Mouse (Mus musculus) testis, adult 2 months (tissue): Measurements from ENCODE around the gene Smim27. TPM values are rescaled to one million over a fixed set of nuclear protein-coding genes. Genes with fewer than 3 reads are reported as not detected.
A peak's percentile ranks its signal among the peaks of the same experiment; 100 is the strongest.

Source experiments
- H3K27ac ChIP-seq: fragments of 200-500 bp; 2 replicates; pipeline ENCODE4 v1.5.1; 2012; ENCODE audit warnings: low read depth, low read length; ENCODE audit not compliant: control insufficient read depth, insufficient read depth
- H3K27me3 ChIP-seq: fragments of 200-500 bp; 2 replicates; pipeline ENCODE4 v1.6.1; 2012; ENCODE audit warnings: mild to moderate bottlenecking, low read length, moderate library complexity; ENCODE audit not compliant: control insufficient read depth, insufficient read depth
- H3K36me3 ChIP-seq: fragments of 200-500 bp; 2 replicates; pipeline ENCODE4 v1.6.1; 2012; ENCODE audit warnings: mild to moderate bottlenecking, low read length; ENCODE audit not compliant: control insufficient read depth, insufficient read depth
- H3K4me1 ChIP-seq: fragments of 200-500 bp; 2 replicates; pipeline ENCODE4 v1.6.1; 2012; ENCODE audit warnings: low read length; ENCODE audit not compliant: control insufficient read depth, insufficient read depth
- H3K4me3 ChIP-seq: fragments of 200-500 bp; 2 replicates; pipeline ENCODE4 v1.5.1; 2012; ENCODE audit warnings: low read depth, mild to moderate bottlenecking, low read length, moderate library complexity, mixed read lengths; ENCODE audit not compliant: control insufficient read depth
- CTCF ChIP-seq: fragments of 200-500 bp; IDR thresholded peaks from 2 replicates; pipeline ENCODE4 v1.5.1; 2012; ENCODE audit warnings: low read depth, mild to moderate bottlenecking, inconsistent platforms, low read length, moderate library complexity; ENCODE audit not compliant: control insufficient read depth, insufficient read depth, insufficient replicate concordance
- POLR2A ChIP-seq: fragments of 200-500 bp; IDR thresholded peaks from 2 replicates; pipeline ENCODE4 v1.6.1; 2012; ENCODE audit warnings: low read depth, mild to moderate bottlenecking, inconsistent platforms, low read length, moderate library complexity; ENCODE audit not compliant: control insufficient read depth
- polyA plus RNA-seq: library from polyadenylated mRNA; depleted of rRNA; stranded (reverse); fragments of >200 nt; gene quantifications from 2 replicates; pipeline ENCODE4 v1.2.3, GENCODE M21; 2012

The Smim27 gene
- polyA plus RNA-seq, 1 experiment, result 3.0 TPM

- Histone ChIP-seq H3K27me3 (no peaks in the 10 kb centered on the region), H3K36me3 (no peaks in the 10 kb centered on the region), H3K4me1 (peaks cover 2% of the 10 kb centered on the region; the same call in 1 of the 2 replicates), H3K27ac (no peak overlapping the region), H3K4me3 (no peak overlapping the region)
- TF ChIP-seq POLR2A, result no peak
- no peak for TF ChIP-seq CTCF
Measured at GRCm38 (mm10) chr4:40229723-40230122, 39.7 kb upstream of the Smim27 start.

GRCm38 (mm10) chr4:40233062-40233664, 36.2 kb upstream of the Smim27 start:
- H3K4me3 ChIP-seq, result no peak overlapping the region
- no peaks in the 10 kb centered on the region for H3K27me3 ChIP-seq
- TF ChIP-seq POLR2A (no peak), CTCF (no peak)
- H3K4me1 ChIP-seq, result no peaks in the 10 kb centered on the region
- H3K27ac ChIP-seq, result no peak overlapping the region
- no peaks in the 10 kb centered on the region for H3K36me3 ChIP-seq

GRCm38 (mm10) chr4:40234256-40234655, 35.1 kb upstream of the Smim27 start:
- Histone ChIP-seq H3K4me1 (peaks cover 4% of the 10 kb centered on the region; the same call in 1 of the 2 replicates), H3K4me3 (no peak overlapping the region), H3K27ac (no peak overlapping the region), H3K27me3 (no peaks in the 10 kb centered on the region), H3K36me3 (no peaks in the 10 kb centered on the region)
- no peak for TF ChIP-seq CTCF
- TF ChIP-seq POLR2A, result no peak

- Histone ChIP-seq H3K4me3 (no peak overlapping the region), H3K4me1 (peaks cover 13% of the 10 kb centered on the region), H3K27ac (no peak overlapping the region), H3K36me3 (no peaks in the 10 kb centered on the region), H3K27me3 (no peaks in the 10 kb centered on the region)
- TF ChIP-seq CTCF (no peak), POLR2A (no peak)
Measured at GRCm38 (mm10) chr4:40236829-40237228, 32.5 kb upstream of the Smim27 start.

GRCm38 (mm10) chr4:40238483-40239408, 30.6 kb upstream of the Smim27 start:
- H3K27me3 ChIP-seq, result no peaks in the 10 kb centered on the region
- peak overlapping the region; percentile 39; the same call in 1 of the 2 replicates for H3K27ac ChIP-seq
- TF ChIP-seq POLR2A (no peak), CTCF (no peak)
- peak overlapping the region; percentile 48 for H3K4me3 ChIP-seq
- H3K4me1 ChIP-seq, result peaks cover 13% of the 10 kb centered on the region
- no peaks in the 10 kb centered on the region for H3K36me3 ChIP-seq

- TF ChIP-seq POLR2A (no peak), CTCF (no peak)
- H3K4me1 ChIP-seq, result peaks cover 13% of the 10 kb centered on the region
- no peaks in the 10 kb centered on the region for H3K27me3 ChIP-seq
- H3K27ac ChIP-seq, result peak within 1 kb of the TSS; percentile 53; the same call in 1 of the 2 replicates
- H3K4me3 ChIP-seq, result peak within 1 kb of the TSS; percentile 84
- H3K36me3 ChIP-seq, result no peaks in the 10 kb centered on the region
Measured at GRCm38 (mm10) chr4:40239409-40240271, 29.7 kb upstream of the Smim27 start, which contains the start of gene Ddx58. Ddx58 (minus strand) TSS chr4:40239828.
